Mouse (Mus musculus) liver, embryonic 12.5 days (tissue): ENCODE results near the gene Nif3l1. TPM values are rescaled to one million over a fixed set of nuclear protein-coding genes. Genes with fewer than 3 reads are reported as not detected.
A peak's percentile ranks its signal among the peaks of the same experiment; 100 is the strongest.

ENCODE experiments used
- ATAC-seq: fragments of 200-750 bp; cut with Nextera tagmentation; 2 replicates; pipeline ENCODE4 v1.8.0; 2017; ENCODE audit warnings: moderate number of reproducible peaks, mild to moderate bottlenecking, moderate library complexity
- H3K27ac ChIP-seq: fragments of 300-500 bp; sonication (generic); 2 replicates; pipeline ENCODE4 v1.5.1; 2016; ENCODE audit warnings: mild to moderate bottlenecking
- H3K27me3 ChIP-seq: fragments of 300-500 bp; sonication (generic); replicated peaks from 2 replicates; pipeline ENCODE4 v1.6.1; 2016; ENCODE audit warnings: mild to moderate bottlenecking, moderate library complexity
- H3K36me3 ChIP-seq: fragments of 300-500 bp; sonication (generic); 2 replicates; pipeline ENCODE4 v1.6.1; 2016; ENCODE audit warnings: mild to moderate bottlenecking, moderate library complexity
- H3K4me1 ChIP-seq: fragments of 300-500 bp; sonication (generic); 2 replicates; pipeline ENCODE4 v1.6.1; 2016
- H3K4me2 ChIP-seq: fragments of 300-500 bp; sonication (generic); 2 replicates; pipeline ENCODE4 v1.6.1; 2016; ENCODE audit warnings: mild to moderate bottlenecking, moderate library complexity
- H3K4me3 ChIP-seq: fragments of 300-500 bp; sonication (generic); 2 replicates; pipeline ENCODE4 v1.5.1; 2016; ENCODE audit warnings: mild to moderate bottlenecking, moderate library complexity
- H3K9ac ChIP-seq: fragments of 300-500 bp; sonication (generic); 2 replicates; pipeline ENCODE4 v1.6.1; 2016; ENCODE audit warnings: mild to moderate bottlenecking, moderate library complexity
- H3K9me3 ChIP-seq: fragments of 300-500 bp; sonication (generic); replicated peaks from 2 replicates; pipeline ENCODE4 v1.6.1; 2016; ENCODE audit warnings: mild to moderate bottlenecking, moderate library complexity
- WGBS: fragments of 180-500 bp; shearing (Covaris S2); methylation state at CpG from one replicate; pipeline ENCODE4 v1.1.7; 2016; ENCODE audit not compliant: insufficient replicate concordance; 5-methylcytosine and 5-hydroxymethylcytosine counted together
- polyA plus RNA-seq: library from polyadenylated mRNA; unstranded; fragments of >200 nt; fragmentation: Nextera tagmentation; extraction: Ambion mirVana; gene quantifications from 2 replicates; pipeline ENCODE4 v1.2.1, GENCODE M21; 2016

Nif3l1 gene
- polyA plus RNA-seq, 1 experiment from 2014 or later: 25.2 TPM

GRCm38 (mm10) chr1:58416048-58416447 lies 28.9 kb upstream of the Nif3l1 start:
- H3K27ac ChIP-seq: no peak overlapping the region
- H3K9me3 ChIP-seq: no peaks in the 10 kb centered on the region
- H3K4me3 ChIP-seq: no peak overlapping the region
- WGBS: 83% methylated on average over 2 of the region's 2 CpGs
- no peaks in the 10 kb centered on the region for H3K27me3 ChIP-seq
- H3K9ac ChIP-seq: no peak overlapping the region
- ATAC-seq: no peak
- H3K36me3 ChIP-seq: peaks cover 91% of the 10 kb centered on the region
- H3K4me2 ChIP-seq: no peak overlapping the region
- peaks cover 11% of the 10 kb centered on the region for H3K4me1 ChIP-seq

- H3K36me3 ChIP-seq: peaks cover 66% of the 10 kb centered on the region
Measured at GRCm38 (mm10) chr1:58420032-58420431, 24.9 kb upstream of the Nif3l1 start.

GRCm38 (mm10) chr1:58420961-58421360 lies 24.0 kb upstream of the Nif3l1 start:
- Histone ChIP-seq H3K36me3 (peaks cover 58% of the 10 kb centered on the region), H3K4me3 (peak overlapping the region; percentile 84; the same call in 1 of the 2 replicates), H3K4me2 (peak overlapping the region; percentile 75), H3K27me3 (no peaks in the 10 kb centered on the region), H3K27ac (no peak overlapping the region), H3K9ac (no peak overlapping the region), H3K9me3 (no peaks in the 10 kb centered on the region), H3K4me1 (peaks cover 40% of the 10 kb centered on the region)
- 76% methylated on average over 7 of the region's 7 CpGs for WGBS
- ATAC-seq: no peak

More at GRCm38 (mm10) chr1:58420032-58420431, 24.9 kb upstream of the Nif3l1 start:
- no peak for ATAC-seq
- no peak overlapping the region for H3K27ac ChIP-seq
- peaks cover 38% of the 10 kb centered on the region for H3K4me1 ChIP-seq
- no peak overlapping the region for H3K9ac ChIP-seq
- no peaks in the 10 kb centered on the region for H3K9me3 ChIP-seq
- 80% methylated on average over 10 of the region's 10 CpGs for WGBS
- no peaks in the 10 kb centered on the region for H3K27me3 ChIP-seq
- H3K4me2 ChIP-seq: no peak overlapping the region
- no peak overlapping the region for H3K4me3 ChIP-seq

GRCm38 (mm10) chr1:58422879-58423278 lies 22.1 kb upstream of the Nif3l1 start:
- peak overlapping the region; percentile 99 for H3K27ac ChIP-seq

GRCm38 (mm10) chr1:58423371-58424248 lies 21.3 kb upstream of the Nif3l1 start, which contains the start of gene Clk1:
Clk1 (minus strand) TSS chr1:58424066.
- H3K9ac ChIP-seq: peak within 1 kb of the TSS; percentile 100
- 2% methylated on average over 79 of the region's 79 CpGs for WGBS
- peaks cover 32% of the 10 kb centered on the region for H3K36me3 ChIP-seq
- H3K27me3 ChIP-seq: no peaks in the 10 kb centered on the region
- peak within 1 kb of the TSS; percentile 75 for H3K4me2 ChIP-seq
- peak; percentile 92 for ATAC-seq
- peak within 1 kb of the TSS; percentile 84 for H3K4me3 ChIP-seq
- peak within 1 kb of the TSS; percentile 99 for H3K27ac ChIP-seq
- peaks cover 34% of the 10 kb centered on the region for H3K4me1 ChIP-seq
- H3K9me3 ChIP-seq: no peaks in the 10 kb centered on the region

More at GRCm38 (mm10) chr1:58422879-58423278, 22.1 kb upstream of the Nif3l1 start:
- ATAC-seq: peak; percentile 74
- Histone ChIP-seq H3K4me3 (peak overlapping the region; percentile 84), H3K27me3 (no peaks in the 10 kb centered on the region), H3K9me3 (no peaks in the 10 kb centered on the region), H3K36me3 (peaks cover 39% of the 10 kb centered on the region), H3K4me1 (peaks cover 40% of the 10 kb centered on the region), H3K4me2 (peak overlapping the region; percentile 75), H3K9ac (peak overlapping the region; percentile 100)
- 5% methylated on average over 13 of the region's 13 CpGs for WGBS

GRCm38 (mm10) chr1:58424551-58424950 lies 20.4 kb upstream of the Nif3l1 start:
- Histone ChIP-seq H3K9me3 (no peaks in the 10 kb centered on the region), H3K4me2 (peak overlapping the region; percentile 64), H3K4me3 (peak overlapping the region; percentile 84), H3K36me3 (peaks cover 23% of the 10 kb centered on the region), H3K9ac (no peak overlapping the region), H3K4me1 (peaks cover 34% of the 10 kb centered on the region), H3K27me3 (no peaks in the 10 kb centered on the region), H3K27ac (peak overlapping the region; percentile 99; the same call in 1 of the 2 replicates)
- no peak for ATAC-seq
- 79% methylated on average over 3 of the region's 3 CpGs for WGBS

GRCm38 (mm10) chr1:58444691-58445090 lies 260 bp upstream of the Nif3l1 start:
- peaks cover 42% of the 10 kb centered on the region for H3K4me1 ChIP-seq
- H3K9ac ChIP-seq: peak overlapping the region; percentile 80
- 8% methylated on average over 10 of the region's 10 CpGs for WGBS
- no peak for ATAC-seq
- H3K27ac ChIP-seq: peak overlapping the region; percentile 85
- peak overlapping the region; percentile 84 for H3K4me2 ChIP-seq
- peaks cover 50% of the 10 kb centered on the region for H3K36me3 ChIP-seq
- H3K4me3 ChIP-seq: peak overlapping the region; percentile 76
- no peaks in the 10 kb centered on the region for H3K27me3 ChIP-seq
- no peaks in the 10 kb centered on the region for H3K9me3 ChIP-seq

GRCm38 (mm10) chr1:58445861-58446260 lies 910 bp downstream of the Nif3l1 start:
- H3K36me3 ChIP-seq: peaks cover 46% of the 10 kb centered on the region

GRCm38 (mm10) chr1:58447766-58448165 lies 2.8 kb downstream of the Nif3l1 start:
- WGBS: 84% methylated on average over 7 of the region's 7 CpGs

More at GRCm38 (mm10) chr1:58445861-58446260, 910 bp downstream of the Nif3l1 start:
- WGBS: 4% methylated on average over 11 of the region's 11 CpGs
- H3K9me3 ChIP-seq: no peaks in the 10 kb centered on the region
- H3K27me3 ChIP-seq: no peaks in the 10 kb centered on the region
- peak overlapping the region; percentile 84 for H3K4me2 ChIP-seq
- H3K27ac ChIP-seq: peak overlapping the region; percentile 85
- peak overlapping the region; percentile 76 for H3K4me3 ChIP-seq
- peak overlapping the region; percentile 80 for H3K9ac ChIP-seq
- ATAC-seq: no peak
- H3K4me1 ChIP-seq: peaks cover 42% of the 10 kb centered on the region

GRCm38 (mm10) chr1:58448396-58448795 lies 3.4 kb downstream of the Nif3l1 start:
- Histone ChIP-seq H3K27ac (no peak overlapping the region), H3K4me3 (no peak overlapping the region), H3K9ac (no peak overlapping the region), H3K36me3 (peaks cover 52% of the 10 kb centered on the region), H3K4me1 (peaks cover 42% of the 10 kb centered on the region), H3K4me2 (no peak overlapping the region), H3K27me3 (no peaks in the 10 kb centered on the region), H3K9me3 (no peaks in the 10 kb centered on the region)
- ATAC-seq: no peak
- WGBS: 72% methylated on average over 7 of the region's 7 CpGs

More at GRCm38 (mm10) chr1:58447766-58448165, 2.8 kb downstream of the Nif3l1 start:
- Histone ChIP-seq H3K4me2 (no peak overlapping the region), H3K9ac (no peak overlapping the region), H3K9me3 (no peaks in the 10 kb centered on the region), H3K4me1 (peaks cover 42% of the 10 kb centered on the region), H3K4me3 (no peak overlapping the region), H3K27me3 (no peaks in the 10 kb centered on the region), H3K27ac (no peak overlapping the region), H3K36me3 (peaks cover 46% of the 10 kb centered on the region)
- no peak for ATAC-seq

- Histone ChIP-seq H3K4me3 (no peak overlapping the region), H3K4me1 (peaks cover 3% of the 10 kb centered on the region; the same call in 1 of the 2 replicates), H3K27ac (no peak overlapping the region), H3K9me3 (no peaks in the 10 kb centered on the region), H3K4me2 (no peak overlapping the region), H3K36me3 (peaks cover 91% of the 10 kb centered on the region), H3K27me3 (no peaks in the 10 kb centered on the region), H3K9ac (no peak overlapping the region)
- 79% methylated on average over 6 of the region's 6 CpGs for WGBS
- ATAC-seq: no peak
Measured at GRCm38 (mm10) chr1:58454316-58454715, 9.4 kb downstream of the Nif3l1 start.

GRCm38 (mm10) chr1:58458175-58458574 lies 13.2 kb downstream of the Nif3l1 start:
- Histone ChIP-seq H3K4me1 (no peaks in the 10 kb centered on the region), H3K9me3 (no peaks in the 10 kb centered on the region), H3K27me3 (no peaks in the 10 kb centered on the region), H3K4me2 (no peak overlapping the region), H3K9ac (no peak overlapping the region), H3K36me3 (peaks cover 98% of the 10 kb centered on the region), H3K4me3 (no peak overlapping the region), H3K27ac (no peak overlapping the region)
- no peak for ATAC-seq
- 83% methylated on average over 5 of the region's 5 CpGs for WGBS
